Mouse (Mus musculus): ENCODE data around the gene Gm3448.
"Not testable (repeated sequence)": the region's sequence is repeated elsewhere in the genome, so short reads cannot be mapped to it uniquely, and the experiment has no call there.

DNA sequence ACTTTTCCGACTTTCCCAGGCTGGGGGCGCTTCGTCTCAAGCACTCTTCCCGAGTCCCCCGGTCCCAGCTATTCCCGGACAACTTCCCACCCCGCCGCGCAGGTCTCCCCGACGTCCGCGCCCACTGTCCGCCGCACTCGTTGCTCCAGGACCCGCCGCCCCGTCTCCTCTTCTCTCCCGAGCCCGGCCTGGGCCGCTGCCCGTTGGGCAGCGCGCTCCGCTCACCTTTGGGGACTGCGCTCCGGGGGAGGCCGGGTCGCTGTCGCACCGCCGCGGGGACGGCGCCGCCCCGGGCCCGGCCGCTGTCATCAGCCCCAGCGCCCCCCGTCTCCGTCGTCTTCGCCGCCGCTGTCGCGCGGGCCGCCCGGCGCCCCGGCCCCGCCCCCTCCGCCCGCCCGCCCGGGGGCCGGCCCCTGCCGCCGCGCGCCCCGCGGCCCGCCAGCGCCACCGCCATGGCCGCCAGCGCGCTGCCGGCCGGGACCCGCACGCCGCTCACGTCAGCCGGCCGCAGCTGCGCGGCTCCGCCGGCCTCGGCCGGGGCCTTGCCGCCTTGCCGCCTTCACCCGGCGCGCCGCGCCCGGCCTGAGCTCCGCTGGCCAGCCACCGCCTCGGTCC lies 17.4 kb downstream of the Gm3448 start:
- TF ChIP-seq CTCF, POLR2A (IDR thresholded peaks at IDR 0.05; ENCODE audit: extremely low read depth, insufficient read depth, low read length): not testable (repeated sequence)
